Mouse (Mus musculus) adrenal gland, postnatal 36 days (tissue): ENCODE results near the gene Cfi. TPM values are rescaled to one million over a fixed set of nuclear protein-coding genes. Genes with fewer than 3 reads are reported as not detected.

ENCODE experiments used
- DNase-seq, 2 experiments: peaks; one replicate each; pipeline ENCODE4 v3.0.0; 2021; ENCODE audit warnings: mixed read lengths in 1 of 2
- long read RNA-seq, 2 experiments: library from polyadenylated mRNA; stranded (forward); transcript quantifications; one replicate each; pipeline ENCODE4 v2.0.0; 2021; ENCODE audit warnings: borderline sequencing depth in 2 of 2
- total RNA-seq, 2 experiments: library from RNA; stranded (reverse); gene quantifications; 2 replicates each; pipeline ENCODE4 v1.2.3; 2021

The Cfi gene
- total RNA-seq, result under 1 TPM in 1 of 2 experiments, not detected in 1; 0.36 TPM
- long read RNA-seq, experiment 1, result 0 reads
- long read RNA-seq, experiment 2, result 0 reads

GRCm38 (mm10) chr3:129835388-129835934 lies at the start of gene Cfi:
Gene Cfi, plus strand, starts transcription at chr3:129835884.
- no peak for DNase-seq

GRCm38 (mm10) chr3:129793801-129794200 lies 41.9 kb upstream of the Cfi start:
- DNase-seq, result no peak

GRCm38 (mm10) chr3:129797341-129797740 lies 38.3 kb upstream of the Cfi start:
- DNase-seq, result no peak

- DNase-seq, result no peak
Measured at GRCm38 (mm10) chr3:129798551-129798950, 37.1 kb upstream of the Cfi start.

- no peak for DNase-seq
Measured at GRCm38 (mm10) chr3:129799011-129799410, 36.7 kb upstream of the Cfi start.

GRCm38 (mm10) chr3:129803765-129804164 lies 31.9 kb upstream of the Cfi start, which contains the start of gene Lrit3:
Gene Lrit3, minus strand, starts transcription at chr3:129804030.
- no peak for DNase-seq

- DNase-seq, result no peak
Measured at GRCm38 (mm10) chr3:129820847-129821246, 14.8 kb upstream of the Cfi start.

GRCm38 (mm10) chr3:129821736-129822135 lies 13.9 kb upstream of the Cfi start:
- peak in 1 of 2 experiments; percentile 39 for DNase-seq

- DNase-seq, result no peak
Measured at GRCm38 (mm10) chr3:129822206-129822775, 13.4 kb upstream of the Cfi start, which contains the start of gene Rrh. Gene Rrh, minus strand, starts transcription at chr3:129822587.

- no peak for DNase-seq
Measured at GRCm38 (mm10) chr3:129823293-129823692, 12.4 kb upstream of the Cfi start.

- peak in 1 of 2 experiments; percentile 15 for DNase-seq
Measured at GRCm38 (mm10) chr3:129824146-129824545, 11.5 kb upstream of the Cfi start.

GRCm38 (mm10) chr3:129824891-129825290 lies 10.8 kb upstream of the Cfi start:
- DNase-seq, result no peak

- DNase-seq, result no peak
Measured at GRCm38 (mm10) chr3:129826691-129827090, 9.0 kb upstream of the Cfi start.

- no peak for DNase-seq
Measured at GRCm38 (mm10) chr3:129827691-129828090, 8.0 kb upstream of the Cfi start.

GRCm38 (mm10) chr3:129830626-129831025 lies 5.1 kb upstream of the Cfi start:
- peak; percentile 50 to 61 for DNase-seq

- peak; percentile 95 for DNase-seq
Measured at GRCm38 (mm10) chr3:129831035-129831568, 4.6 kb upstream of the Cfi start, which contains the start of gene Gar1. Gene Gar1, minus strand, starts transcription at chr3:129831396.

- DNase-seq, result no peak
Measured at GRCm38 (mm10) chr3:129836051-129836697, 490 bp downstream of the Cfi start.

- no peak for DNase-seq
Measured at GRCm38 (mm10) chr3:129836965-129837364, 1.3 kb downstream of the Cfi start.

GRCm38 (mm10) chr3:129838017-129838416 lies 2.3 kb downstream of the Cfi start:
- DNase-seq, result no peak

- DNase-seq, result no peak
Measured at GRCm38 (mm10) chr3:129845868-129846267, 10.2 kb downstream of the Cfi start.

- DNase-seq, result no peak
Measured at GRCm38 (mm10) chr3:129846846-129847245, 11.2 kb downstream of the Cfi start.

GRCm38 (mm10) chr3:129862592-129862991 lies 26.9 kb downstream of the Cfi start:
- no peak for DNase-seq

GRCm38 (mm10) chr3:129863698-129864097 lies 28.0 kb downstream of the Cfi start:
- DNase-seq, result peak; percentile 74 to 76
